Mouse (Mus musculus) forebrain, embryonic 13.5 days (tissue): ENCODE measurements around the gene Ccnf. TPM values are rescaled to one million over a fixed set of nuclear protein-coding genes. Genes with fewer than 3 reads are reported as not detected.

ENCODE experiments used
- ATAC-seq: fragments of 200-750 bp; cut with Nextera tagmentation; 2 replicates; pipeline ENCODE4 v1.8.0; 2017
- H3K27ac ChIP-seq: fragments of 300-500 bp; sonication (generic); 2 replicates; pipeline ENCODE4 v1.5.1; 2015; ENCODE audit warnings: inconsistent platforms, mild to moderate bottlenecking, moderate library complexity
- H3K27me3 ChIP-seq: fragments of 300-500 bp; sonication (generic); 2 replicates; pipeline ENCODE4 v1.6.1; 2015; ENCODE audit warnings: mild to moderate bottlenecking, inconsistent platforms
- H3K36me3 ChIP-seq: fragments of 300-500 bp; sonication (generic); 2 replicates; pipeline ENCODE4 v1.6.1; 2015; ENCODE audit warnings: mild to moderate bottlenecking, inconsistent platforms; ENCODE audit not compliant: poor library complexity, severe bottlenecking
- H3K4me1 ChIP-seq: fragments of 300-500 bp; sonication (generic); 2 replicates; pipeline ENCODE4 v1.6.1; 2015; ENCODE audit warnings: inconsistent platforms
- H3K4me2 ChIP-seq: fragments of 300-500 bp; sonication (generic); 2 replicates; pipeline ENCODE4 v1.6.1; 2015; ENCODE audit warnings: inconsistent platforms, mild to moderate bottlenecking, moderate library complexity
- H3K4me3 ChIP-seq: fragments of 300-500 bp; sonication (generic); 2 replicates; pipeline ENCODE4 v1.5.1; 2015; ENCODE audit warnings: mild to moderate bottlenecking, inconsistent platforms
- H3K9ac ChIP-seq: fragments of 300-500 bp; sonication (generic); 2 replicates; pipeline ENCODE4 v1.6.1; 2015; ENCODE audit warnings: mild to moderate bottlenecking, inconsistent platforms
- H3K9me3 ChIP-seq: fragments of 300-500 bp; sonication (generic); replicated peaks from 2 replicates; pipeline ENCODE4 v1.6.1; 2016; ENCODE audit warnings: inconsistent platforms
- WGBS: fragments of 180-500 bp; shearing (Covaris S2); methylation state at CpG from one replicate; pipeline ENCODE4 v1.1.7; 2015; 5-methylcytosine and 5-hydroxymethylcytosine counted together
- polyA plus RNA-seq: library from polyadenylated mRNA; unstranded; fragments of >200 nt; fragmentation: Nextera tagmentation; extraction: Ambion mirVana; gene quantifications from 2 replicates; pipeline ENCODE4 v1.2.1, GENCODE M21; 2015

The Ccnf gene
- polyA plus RNA-seq, 1 experiment from 2014 or later, result 60.2 TPM

DNA sequence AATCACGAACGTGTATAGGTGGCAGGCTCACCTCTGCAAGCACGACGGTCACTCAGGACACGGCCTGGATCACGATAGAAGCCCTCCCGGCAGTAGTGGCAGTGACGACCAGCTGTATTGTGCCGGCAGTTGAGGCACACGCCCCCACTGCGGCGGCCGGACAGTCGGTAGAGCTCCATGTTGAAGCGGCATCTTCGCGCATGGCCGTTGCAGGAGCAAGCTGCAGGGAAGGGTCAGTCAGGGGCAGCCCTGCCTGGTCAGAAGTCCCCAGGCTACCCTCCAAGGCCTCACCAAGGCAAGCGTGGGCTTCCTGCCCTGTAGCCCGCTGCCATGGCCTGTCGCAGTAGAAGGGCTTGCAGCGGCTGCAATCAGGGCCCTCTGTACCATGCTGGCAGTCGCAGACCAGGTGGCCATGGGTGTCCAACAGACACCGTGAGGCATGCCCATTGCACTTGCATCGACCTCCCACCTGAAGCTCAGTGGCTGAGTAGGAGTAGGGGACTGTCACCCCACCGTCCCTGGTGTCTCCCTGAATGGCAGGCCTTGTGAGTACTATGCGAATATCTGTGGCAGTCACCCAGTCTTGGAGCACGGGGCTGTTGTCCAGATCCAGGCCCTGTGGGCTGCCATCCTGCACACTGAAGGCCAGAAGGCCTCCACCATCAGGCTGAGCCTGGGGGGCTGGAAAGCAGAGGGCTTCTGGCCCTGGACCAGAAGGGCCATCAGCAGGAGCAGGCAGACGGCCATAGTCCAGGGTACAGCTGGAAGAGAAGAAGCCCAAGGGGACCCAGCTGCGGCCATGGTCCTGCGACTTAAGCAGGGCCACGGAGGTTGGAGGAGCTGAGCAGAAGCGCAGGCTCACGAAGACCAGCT lies 43.3 kb downstream of the Ccnf start:
- Histone ChIP-seq H3K27ac (no peak overlapping the region), H3K36me3 (no peaks in the 10 kb centered on the region), H3K4me2 (peak overlapping the region; percentile 94), H3K4me3 (peak overlapping the region; percentile 51), H3K9me3 (no peaks in the 10 kb centered on the region), H3K4me1 (peaks cover 85% of the 10 kb centered on the region), H3K9ac (peak overlapping the region; percentile 82; the same call in 1 of the 2 replicates), H3K27me3 (peaks cover 33% of the 10 kb centered on the region)
- ATAC-seq, result no peak
- 57% methylated on average over 34 of the region's 34 CpGs for WGBS

DNA sequence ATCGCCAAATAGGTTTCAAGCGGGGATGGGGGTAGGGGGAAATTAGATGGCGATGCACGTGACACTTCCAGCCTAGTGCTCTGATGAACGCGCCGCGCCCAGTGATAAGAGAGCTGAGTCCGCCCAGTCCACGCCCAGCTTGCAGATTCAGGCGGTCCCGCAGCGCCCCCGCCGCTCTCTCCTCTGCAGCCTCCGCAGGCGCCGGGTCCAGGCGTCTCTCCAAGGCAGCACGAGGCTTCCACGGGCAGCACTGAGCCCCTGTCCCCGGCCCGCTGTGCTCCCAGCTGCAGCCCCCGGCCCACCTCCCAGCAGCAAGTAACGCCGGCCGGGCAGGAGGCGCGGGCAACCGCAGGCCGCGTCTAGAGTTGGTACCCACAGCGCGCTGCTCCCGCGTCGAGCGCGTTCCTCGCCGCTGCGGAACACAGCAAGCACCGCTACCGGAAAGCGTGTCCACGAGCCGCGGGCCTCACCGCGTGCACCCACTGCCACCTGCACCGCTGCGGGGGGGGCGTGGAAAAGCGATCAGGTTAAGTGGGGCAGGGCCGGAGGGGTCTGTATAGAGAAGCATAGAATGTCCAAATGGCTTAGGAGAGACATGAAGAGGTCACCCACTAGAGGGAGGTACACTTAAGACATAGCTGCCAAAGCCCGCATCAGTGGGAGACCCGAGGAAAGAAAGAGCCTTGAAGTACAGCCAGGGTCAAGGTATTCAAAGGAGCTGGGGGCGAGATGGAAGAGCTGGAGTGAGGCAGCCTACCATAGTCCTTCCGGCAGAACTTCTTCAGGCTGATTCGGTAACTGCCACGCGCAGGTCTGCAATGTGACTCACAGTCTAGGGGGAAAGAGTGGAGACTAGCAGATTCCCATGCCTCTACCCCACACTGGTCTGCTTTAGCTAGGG lies 44.6 kb downstream of the Ccnf start:
- H3K36me3 ChIP-seq, result no peaks in the 10 kb centered on the region
- H3K27me3 ChIP-seq, result peaks cover 33% of the 10 kb centered on the region
- WGBS, result 4% methylated on average over 62 of the region's 62 CpGs
- peak overlapping the region; percentile 51 for H3K27ac ChIP-seq
- peak; percentile 31 for ATAC-seq
- peaks cover 80% of the 10 kb centered on the region for H3K4me1 ChIP-seq
- peak overlapping the region; percentile 94 for H3K4me2 ChIP-seq
- H3K4me3 ChIP-seq, result peak overlapping the region; percentile 70
- peak overlapping the region; percentile 71 for H3K9ac ChIP-seq
- no peaks in the 10 kb centered on the region for H3K9me3 ChIP-seq

- H3K36me3 ChIP-seq, result no peaks in the 10 kb centered on the region
- peak; percentile 23 for ATAC-seq
- H3K9me3 ChIP-seq, result no peaks in the 10 kb centered on the region
- H3K27ac ChIP-seq, result peak overlapping the region; percentile 22; the same call in 1 of the 2 replicates
- H3K4me2 ChIP-seq, result peak overlapping the region; percentile 94
- H3K4me3 ChIP-seq, result peak overlapping the region; percentile 70
- peaks cover 28% of the 10 kb centered on the region for H3K27me3 ChIP-seq
- WGBS, result 4% methylated on average over 15 of the region's 15 CpGs
- peaks cover 72% of the 10 kb centered on the region for H3K4me1 ChIP-seq
- H3K9ac ChIP-seq, result peak overlapping the region; percentile 76
Observed at GRCm38 (mm10) chr17:24205908-24206361, 45.3 kb downstream of the Ccnf start.

GRCm38 (mm10) chr17:24205284-24205888 lies 45.9 kb downstream of the Ccnf start, which contains the start of gene Tbc1d24:
Gene Tbc1d24, minus strand, starts transcription at chr17:24205562.
- Histone ChIP-seq H3K4me2 (peak within 1 kb of the TSS; percentile 94), H3K27me3 (peaks cover 22% of the 10 kb centered on the region), H3K27ac (peak within 1 kb of the TSS; percentile 22), H3K4me1 (peaks cover 67% of the 10 kb centered on the region), H3K9me3 (no peaks in the 10 kb centered on the region), H3K9ac (peak within 1 kb of the TSS; percentile 76), H3K4me3 (peak within 1 kb of the TSS; percentile 70), H3K36me3 (no peaks in the 10 kb centered on the region)
- ATAC-seq, result peak; percentile 77
- under 1% methylated on average over 65 of the region's 65 CpGs for WGBS

- Histone ChIP-seq H3K9me3 (no peaks in the 10 kb centered on the region), H3K9ac (peak overlapping the region; percentile 76), H3K4me3 (peak overlapping the region; percentile 70), H3K4me2 (peak overlapping the region; percentile 94), H3K4me1 (peaks cover 64% of the 10 kb centered on the region), H3K36me3 (no peaks in the 10 kb centered on the region), H3K27ac (no peak overlapping the region; the same call in 1 of the 2 replicates), H3K27me3 (peaks cover 18% of the 10 kb centered on the region)
- WGBS, result 13% methylated on average over 7 of the region's 7 CpGs
- ATAC-seq, result no peak
Observed at GRCm38 (mm10) chr17:24204846-24205245, 46.4 kb downstream of the Ccnf start.

GRCm38 (mm10) chr17:24203611-24204534 lies 47.4 kb downstream of the Ccnf start:
- H3K4me1 ChIP-seq, result peaks cover 54% of the 10 kb centered on the region
- ATAC-seq, result no peak
- peak overlapping the region; percentile 94 for H3K4me2 ChIP-seq
- H3K4me3 ChIP-seq, result peak overlapping the region; percentile 70
- peak overlapping the region; percentile 76; the same call in 1 of the 2 replicates for H3K9ac ChIP-seq
- no peaks in the 10 kb centered on the region for H3K9me3 ChIP-seq
- H3K27me3 ChIP-seq, result peaks cover 18% of the 10 kb centered on the region
- H3K27ac ChIP-seq, result no peak overlapping the region
- WGBS, result 83% methylated on average over 3 of the region's 3 CpGs
- H3K36me3 ChIP-seq, result no peaks in the 10 kb centered on the region

GRCm38 (mm10) chr17:24203068-24203467 lies 48.2 kb downstream of the Ccnf start:
- peak overlapping the region; percentile 16; the same call in 1 of the 2 replicates for H3K4me2 ChIP-seq
- no peak for ATAC-seq
- 41% methylated on average over 4 of the region's 4 CpGs for WGBS
- no peaks in the 10 kb centered on the region for H3K9me3 ChIP-seq
- peaks cover 46% of the 10 kb centered on the region for H3K4me1 ChIP-seq
- no peak overlapping the region for H3K27ac ChIP-seq
- peak overlapping the region; percentile 51 for H3K9ac ChIP-seq
- H3K36me3 ChIP-seq, result no peaks in the 10 kb centered on the region
- H3K4me3 ChIP-seq, result no peak overlapping the region
- peaks cover 14% of the 10 kb centered on the region for H3K27me3 ChIP-seq

- WGBS, result 71% methylated on average over 4 of the region's 4 CpGs
- Histone ChIP-seq H3K4me2 (no peak overlapping the region), H3K27me3 (no peaks in the 10 kb centered on the region; the same call in 1 of the 2 replicates), H3K9me3 (no peaks in the 10 kb centered on the region), H3K36me3 (no peaks in the 10 kb centered on the region), H3K4me1 (peaks cover 27% of the 10 kb centered on the region), H3K9ac (no peak overlapping the region), H3K27ac (no peak overlapping the region), H3K4me3 (no peak overlapping the region)
- ATAC-seq, result no peak
Observed at GRCm38 (mm10) chr17:24201092-24201491, 50.2 kb downstream of the Ccnf start.

DNA sequence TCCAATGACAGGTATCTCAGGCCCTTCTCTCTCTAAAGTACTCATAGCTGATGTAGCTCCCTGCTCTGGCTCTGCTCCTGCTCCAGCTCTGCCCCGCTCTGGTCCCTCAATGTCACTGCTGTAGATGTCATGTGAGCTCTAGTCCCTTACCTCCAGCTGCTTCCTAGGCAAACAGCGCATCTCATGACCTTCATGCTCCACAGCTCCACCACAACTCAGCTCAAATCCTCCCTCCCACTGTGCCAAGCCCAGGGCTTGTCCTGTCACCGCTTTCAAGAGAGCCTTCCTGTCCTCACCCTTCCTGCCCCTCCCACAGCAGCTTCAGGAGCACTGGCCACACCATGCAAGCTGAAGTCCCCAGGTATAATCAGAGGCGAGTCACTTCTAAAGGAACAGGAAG lies 51.5 kb downstream of the Ccnf start:
- Histone ChIP-seq H3K27me3 (no peaks in the 10 kb centered on the region), H3K9ac (no peak overlapping the region; the same call in 1 of the 2 replicates), H3K4me1 (peaks cover 18% of the 10 kb centered on the region), H3K4me2 (no peak overlapping the region), H3K4me3 (no peak overlapping the region), H3K36me3 (no peaks in the 10 kb centered on the region), H3K9me3 (no peaks in the 10 kb centered on the region), H3K27ac (no peak overlapping the region)
- WGBS, result 75% methylated on average over 4 of the region's 4 CpGs
- ATAC-seq, result no peak

GRCm38 (mm10) chr17:24199252-24199651 lies 52.0 kb downstream of the Ccnf start:
- H3K36me3 ChIP-seq, result no peaks in the 10 kb centered on the region
- no peak overlapping the region for H3K9ac ChIP-seq
- H3K4me2 ChIP-seq, result no peak overlapping the region
- H3K9me3 ChIP-seq, result no peaks in the 10 kb centered on the region
- no peaks in the 10 kb centered on the region for H3K27me3 ChIP-seq
- WGBS, result 79% methylated on average over 4 of the region's 4 CpGs
- no peak overlapping the region for H3K27ac ChIP-seq
- H3K4me3 ChIP-seq, result no peak overlapping the region
- H3K4me1 ChIP-seq, result peaks cover 13% of the 10 kb centered on the region
- no peak; the same call in 1 of the 2 replicates for ATAC-seq
